Mouse (Mus musculus) stomach, postnatal 0 days (tissue): ENCODE results near the gene Akt3. TPM values are rescaled to one million over a fixed set of nuclear protein-coding genes. Genes with fewer than 3 reads are reported as not detected.

ENCODE experiments used
- ATAC-seq: fragments of 200-750 bp; cut with Nextera tagmentation; 2 replicates; pipeline ENCODE4 v1.8.0; 2017; ENCODE audit not compliant: low FRiP score, low TSS enrichment
- DNase-seq: peaks from one replicate; pipeline ENCODE4 v3.0.0-alpha.2; 2016; ENCODE audit warnings: low spot score
- H3K27ac ChIP-seq: fragments of 300-500 bp; sonication (generic); replicated peaks from 2 replicates; pipeline ENCODE4 v1.5.1; 2014; ENCODE audit warnings: mild to moderate bottlenecking, control low read depth
- H3K27me3 ChIP-seq: fragments of 300-500 bp; sonication (generic); 2 replicates; pipeline ENCODE4 v1.6.1; 2014; ENCODE audit warnings: low read length; ENCODE audit not compliant: control insufficient read depth, insufficient read depth
- H3K36me3 ChIP-seq: fragments of 300-500 bp; sonication (generic); 2 replicates; pipeline ENCODE4 v1.6.1; 2014; ENCODE audit warnings: low read length, mixed read lengths; ENCODE audit not compliant: control insufficient read depth, insufficient read depth
- H3K4me1 ChIP-seq: fragments of 300-500 bp; sonication (generic); replicated peaks from 2 replicates; pipeline ENCODE4 v1.6.1; 2014; ENCODE audit warnings: antibody characterized with exemption; ENCODE audit not compliant: control insufficient read depth, insufficient read depth
- H3K4me2 ChIP-seq: fragments of 300-500 bp; sonication (generic); replicated peaks from 2 replicates; pipeline ENCODE4 v1.6.1; 2014; ENCODE audit warnings: low read depth, mild to moderate bottlenecking, control low read depth, moderate library complexity
- H3K4me3 ChIP-seq: fragments of 300-500 bp; sonication (generic); 2 replicates; pipeline ENCODE4 v1.5.1; 2014; ENCODE audit warnings: low read depth, low read length, control low read depth
- H3K9ac ChIP-seq: fragments of 300-500 bp; sonication (generic); 2 replicates; pipeline ENCODE4 v1.6.1; 2014; ENCODE audit warnings: mild to moderate bottlenecking, low read length, control low read depth, mixed read lengths
- H3K9me3 ChIP-seq: fragments of 300-500 bp; sonication (generic); 2 replicates; pipeline ENCODE4 v1.6.1; 2016; ENCODE audit warnings: low read length; ENCODE audit not compliant: control insufficient read depth
- CTCF ChIP-seq: IDR thresholded peaks from 2 replicates; pipeline ENCODE4 v1.5.1; 2016; ENCODE audit warnings: antibody characterized with exemption, low read depth, mild to moderate bottlenecking, moderate library complexity
- EP300 ChIP-seq: optimal IDR thresholded peaks from 2 replicates; pipeline ENCODE3; 2016; ENCODE audit warnings: antibody characterized with exemption
- WGBS: fragments of 180-500 bp; shearing (Covaris S2); extraction: QIAGEN DNeasy Blood & Tissue Kit; methylation state at CpG from one replicate; pipeline ENCODE4 v1.1.7; 2014; 5-methylcytosine and 5-hydroxymethylcytosine counted together
- polyA plus RNA-seq: library from polyadenylated mRNA; unstranded; fragments of >200 nt; fragmentation: Nextera tagmentation; extraction: Ambion mirVana; gene quantifications from 2 replicates; pipeline ENCODE4 v1.2.1, GENCODE M21; 2015

The Akt3 gene
- polyA plus RNA-seq, 1 experiment from 2014 or later: 2.1 TPM

DNA sequence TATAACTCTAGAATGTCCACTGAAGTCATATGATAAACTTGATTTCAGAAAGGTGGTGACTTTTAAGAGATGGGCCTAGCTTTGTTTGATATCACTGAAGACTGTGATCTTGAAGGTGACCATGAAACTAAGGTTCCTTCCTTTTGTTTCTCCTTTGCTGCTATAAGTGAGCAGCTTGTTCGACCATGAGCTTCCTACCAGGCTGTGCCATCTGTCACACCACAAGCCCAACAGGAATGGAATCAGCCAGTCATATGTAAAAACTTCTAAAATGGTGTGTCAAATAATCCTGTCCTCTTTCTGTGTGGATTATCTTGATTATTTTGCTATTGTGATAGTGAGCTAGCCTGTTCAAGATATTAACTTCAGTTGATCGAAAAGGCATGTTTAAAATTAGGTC, 222.5 kb downstream of the Akt3 start:
- H3K4me2 ChIP-seq: no peak overlapping the region
- H3K27ac ChIP-seq: no peak overlapping the region
- no peak overlapping the region for H3K9ac ChIP-seq
- TF ChIP-seq EP300: no peak
- ATAC-seq (no peak), DNase-seq (no peak)
- no peaks in the 10 kb centered on the region for H3K36me3 ChIP-seq
- H3K4me3 ChIP-seq: no peak overlapping the region
- H3K4me1 ChIP-seq: no peaks in the 10 kb centered on the region
- WGBS: 84% methylated on average over 2 of the region's 2 CpGs
- H3K9me3 ChIP-seq: no peaks in the 10 kb centered on the region
- H3K27me3 ChIP-seq: no peaks in the 10 kb centered on the region

DNA sequence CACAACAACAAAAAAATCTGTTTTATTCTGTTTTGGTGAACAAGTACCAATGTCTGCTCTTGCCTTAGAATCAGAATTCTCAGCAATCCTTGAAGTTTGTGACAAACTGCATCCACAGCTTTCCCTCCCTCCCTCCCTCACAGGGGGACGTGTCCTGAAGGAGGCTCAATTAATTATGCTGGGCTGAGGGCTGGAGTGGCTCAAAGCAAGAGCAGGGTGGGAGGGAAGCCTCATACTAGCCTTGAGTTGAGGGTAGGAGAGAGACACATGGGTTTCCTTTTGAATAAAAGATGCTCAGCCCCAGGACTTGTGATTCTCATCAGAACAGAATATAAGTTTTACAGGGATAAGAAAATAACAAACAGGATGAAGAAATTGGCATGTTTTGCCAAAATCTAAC, 225.8 kb downstream of the Akt3 start:
- Histone ChIP-seq H3K4me1 (no peaks in the 10 kb centered on the region), H3K27me3 (no peaks in the 10 kb centered on the region), H3K9ac (no peak overlapping the region), H3K4me2 (no peak overlapping the region), H3K4me3 (no peak overlapping the region), H3K36me3 (no peaks in the 10 kb centered on the region), H3K9me3 (no peaks in the 10 kb centered on the region), H3K27ac (no peak overlapping the region)
- 41% methylated on average over 1 of the region's 1 CpGs for WGBS
- ATAC-seq (no peak), DNase-seq (no peak)
- TF ChIP-seq EP300 (no peak), CTCF (no peak)

DNA sequence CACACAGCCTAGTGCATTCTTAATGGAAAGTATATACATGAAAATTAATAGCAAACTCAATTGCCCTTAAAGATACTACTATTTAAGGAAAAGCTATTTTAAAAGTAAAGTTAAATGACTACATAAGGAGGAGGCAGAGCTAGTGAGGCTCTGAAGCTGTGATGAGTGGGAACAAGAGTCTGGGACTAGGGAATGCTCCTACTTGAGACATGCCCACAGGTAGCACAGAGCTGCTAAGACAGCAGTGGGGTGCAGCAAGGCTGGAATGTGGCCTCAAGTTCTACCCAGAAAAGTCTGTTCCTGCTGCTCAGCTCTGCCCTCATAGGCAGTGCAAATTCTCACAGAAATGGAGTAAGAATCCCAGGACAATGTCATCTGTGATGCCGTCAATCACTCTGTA, 226.8 kb downstream of the Akt3 start:
- no peak overlapping the region for H3K4me3 ChIP-seq
- no peaks in the 10 kb centered on the region for H3K9me3 ChIP-seq
- H3K36me3 ChIP-seq: no peaks in the 10 kb centered on the region
- 97% methylated on average over 1 of the region's 1 CpGs for WGBS
- H3K27me3 ChIP-seq: no peaks in the 10 kb centered on the region
- ATAC-seq (no peak), DNase-seq (no peak)
- no peaks in the 10 kb centered on the region for H3K4me1 ChIP-seq
- TF ChIP-seq CTCF (no peak), EP300 (no peak)
- H3K27ac ChIP-seq: no peak overlapping the region
- H3K9ac ChIP-seq: no peak overlapping the region
- H3K4me2 ChIP-seq: no peak overlapping the region

DNA sequence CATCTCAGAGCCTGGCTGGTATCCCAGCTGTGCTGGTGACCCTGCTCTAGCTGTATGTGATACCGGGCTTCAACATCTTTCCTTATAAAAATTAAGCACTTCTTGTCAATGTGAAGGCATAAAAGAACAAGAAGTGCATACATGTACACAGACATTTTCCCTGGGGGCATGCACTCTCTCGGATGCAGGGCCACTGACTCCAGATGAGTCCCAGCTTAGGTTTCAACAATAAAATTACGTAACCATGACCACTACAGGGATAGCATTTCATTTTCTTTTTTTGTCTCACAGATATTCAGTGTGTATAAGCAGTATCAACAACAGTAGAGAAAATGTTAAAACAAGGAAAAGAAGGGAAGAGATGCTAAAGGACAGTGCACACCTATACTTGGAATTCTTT, 227.3 kb downstream of the Akt3 start:
- no peak for TF ChIP-seq CTCF
- no peak for TF ChIP-seq EP300
- 74% methylated on average over 3 of the region's 3 CpGs for WGBS
- Histone ChIP-seq H3K4me2 (no peak overlapping the region), H3K4me3 (no peak overlapping the region), H3K27ac (no peak overlapping the region), H3K4me1 (no peaks in the 10 kb centered on the region), H3K27me3 (no peaks in the 10 kb centered on the region), H3K36me3 (no peaks in the 10 kb centered on the region), H3K9ac (no peak overlapping the region), H3K9me3 (no peaks in the 10 kb centered on the region)
- ATAC-seq: no peak
- no peak for DNase-seq

DNA sequence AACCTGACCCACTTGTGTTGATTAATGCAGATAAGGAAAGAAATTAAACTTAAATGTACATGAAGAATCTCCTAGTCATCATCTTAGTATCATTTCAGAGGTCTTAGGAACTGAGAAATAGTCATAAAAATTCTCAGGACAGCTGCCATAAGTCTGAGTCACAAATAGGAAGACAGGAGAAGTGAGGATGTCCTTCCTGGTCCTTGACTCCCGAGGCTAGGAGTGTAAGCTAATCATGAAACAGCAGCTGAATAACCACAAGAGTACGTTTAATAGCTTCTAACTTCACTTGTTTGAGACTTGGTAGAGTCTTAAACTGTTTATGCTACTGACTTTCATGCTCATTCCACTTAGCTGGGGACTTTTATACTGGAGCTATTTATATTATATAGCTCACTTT, 229.0 kb downstream of the Akt3 start:
- TF ChIP-seq EP300: no peak
- no peak for TF ChIP-seq CTCF
- Histone ChIP-seq H3K9me3 (no peaks in the 10 kb centered on the region), H3K27ac (no peak overlapping the region), H3K4me2 (no peak overlapping the region), H3K9ac (no peak overlapping the region), H3K27me3 (no peaks in the 10 kb centered on the region), H3K4me3 (no peak overlapping the region), H3K36me3 (no peaks in the 10 kb centered on the region), H3K4me1 (no peaks in the 10 kb centered on the region)
- DNase-seq: no peak
- ATAC-seq: no peak
- 56% methylated on average over 2 of the region's 2 CpGs for WGBS

DNA sequence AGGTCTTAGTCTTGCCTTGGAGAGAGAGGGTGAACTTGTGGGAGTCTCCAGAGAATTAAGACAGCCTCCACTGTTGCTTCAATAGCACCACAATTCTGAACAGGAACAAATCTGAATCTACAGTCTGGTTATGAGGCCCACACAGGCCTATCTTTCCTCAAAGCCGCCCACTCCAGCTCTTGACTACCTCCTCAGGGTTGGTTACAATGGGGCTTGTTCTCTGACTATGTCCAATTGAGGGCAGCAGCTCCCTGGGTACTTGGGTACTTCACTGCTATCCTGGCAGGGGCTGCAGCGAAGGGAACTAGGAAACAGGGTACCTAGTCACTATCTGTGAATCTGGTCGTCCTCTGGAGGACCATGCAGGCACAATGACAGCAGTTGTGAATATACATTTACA, 230.3 kb downstream of the Akt3 start:
- H3K4me2 ChIP-seq: no peak overlapping the region
- WGBS: 88% methylated on average over 3 of the region's 3 CpGs
- no peaks in the 10 kb centered on the region for H3K9me3 ChIP-seq

More for the DNA sequence above, 230.3 kb downstream of the Akt3 start:
- Histone ChIP-seq H3K4me3 (no peak overlapping the region), H3K4me1 (no peaks in the 10 kb centered on the region), H3K36me3 (peaks cover 2% of the 10 kb centered on the region; the same call in 1 of the 2 replicates), H3K27me3 (no peaks in the 10 kb centered on the region), H3K9ac (no peak overlapping the region), H3K27ac (no peak overlapping the region)
- ATAC-seq (no peak), DNase-seq (no peak)
- TF ChIP-seq EP300: no peak
- no peak for TF ChIP-seq CTCF
